Comparison of ENCODE assay signal across 11 mouse cellular contexts in the genomic region with DNA sequence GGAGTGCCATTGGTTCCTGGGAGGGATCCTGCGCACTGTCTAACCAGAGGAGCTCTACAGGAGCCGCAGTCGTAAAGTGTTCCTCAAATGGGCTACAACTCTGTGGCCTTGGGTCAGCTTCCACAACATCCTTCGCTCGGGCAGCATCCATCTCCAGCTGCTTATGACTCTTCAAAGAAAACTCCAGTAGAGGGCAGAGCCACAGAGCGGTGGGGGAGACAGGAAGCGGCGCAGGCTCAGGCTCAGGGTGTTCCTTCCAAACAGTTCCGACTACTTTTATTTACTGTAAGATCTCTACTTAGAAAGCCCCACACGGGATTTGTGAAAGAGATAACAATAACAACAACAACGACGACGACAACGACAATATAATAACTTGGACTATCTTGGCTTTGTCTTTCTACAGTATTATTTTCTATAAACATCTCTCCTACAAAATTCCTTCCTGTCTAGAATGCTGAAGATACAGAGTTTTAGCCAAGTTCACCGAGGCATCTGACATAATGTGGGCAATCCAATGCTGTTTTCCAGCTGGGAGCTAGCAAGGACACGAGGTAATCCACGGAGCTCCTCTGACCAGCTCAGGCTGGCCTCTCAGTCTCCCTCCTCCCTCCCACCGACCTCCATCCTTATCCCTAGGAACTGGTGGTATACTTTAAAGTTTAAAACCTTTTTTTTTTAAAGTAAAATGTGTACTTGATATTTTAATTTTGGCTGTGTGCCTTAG.
DNase-seq lines count a peak whose midpoint lies in the region; ATAC-seq and TF ChIP-seq lines count a peak whose summit lies in the region.
"Had no signal": no experiment of that assay in that cellular context is flagged by ENCODE, and none has a peak within 500 bp of the region (broad histone marks: within the 10 kb centered on the region; RNA-seq: fewer than 3 reads in every experiment).

No protein-coding gene starts in this region.

- no peak for ATAC-seq in forebrain, embryonic 11.5 days (replicated peaks; ENCODE audit: low FRiP score)
- no peak for ATAC-seq in forebrain, embryonic 12.5 days (ENCODE audit: low FRiP score)
- peak; percentile 54; the same call in 1 of the 2 replicates for ATAC-seq in kidney, postnatal 0 days (replicated peaks; ENCODE audit: low FRiP score, low read depth)

- H3K4me2 ChIP-seq in forebrain, embryonic 11.5 days (ENCODE audit: low read depth, low read length, severe bottlenecking): no peak overlapping the region
- no peak overlapping the region for H3K4me2 ChIP-seq in forebrain, embryonic 12.5 days
- H3K4me2 ChIP-seq in kidney, postnatal 0 days (ENCODE audit: low read length): no peak overlapping the region

- no peak overlapping the region for H3K9ac ChIP-seq in forebrain, embryonic 11.5 days (ENCODE audit: low read length)
- H3K9ac ChIP-seq in forebrain, embryonic 12.5 days: no peak overlapping the region
- H3K9ac ChIP-seq in kidney, postnatal 0 days (ENCODE audit: low read depth, low read length): no peak overlapping the region

- 66% methylated on average over 18 of the region's 18 CpGs for WGBS in forebrain, embryonic 11.5 days
- WGBS in forebrain, embryonic 12.5 days: 69% methylated on average over 18 of the region's 18 CpGs
- WGBS in kidney, postnatal 0 days: 43% methylated on average over 18 of the region's 18 CpGs

- H3K9me3 ChIP-seq in forebrain, embryonic 11.5 days (ENCODE audit: control insufficient read depth, low read length): no peaks in the 10 kb centered on the region
- H3K9me3 ChIP-seq in forebrain, embryonic 12.5 days: no peaks in the 10 kb centered on the region
- no peaks in the 10 kb centered on the region for H3K9me3 ChIP-seq in kidney, postnatal 0 days (replicated peaks; ENCODE audit: low read length)
- H3K9me3 ChIP-seq: hindbrain, embryonic 10.5 days; megakaryocyte, embryonic 14.5 days had no signal

- peak; percentile 45 for DNase-seq in forebrain, embryonic 11.5 days (ENCODE audit: low spot score)
- DNase-seq in thymus, postnatal 14 days: peak; percentile 17
- DNase-seq in thymus, postnatal 25 days: no peak
- peak; percentile 85 for DNase-seq in kidney, postnatal 0 days (ENCODE audit: low spot score)
- DNase-seq in testis, postnatal 14 days (ENCODE audit: low spot score): peak; percentile 27
- no peak for DNase-seq in right cerebral cortex, adult 2 months (ENCODE audit: low spot score in 2 of 2)
- DNase-seq in B cell, adult 2 months: no peak
- DNase-seq: cerebellum, postnatal 14 days had no signal

- TF ChIP-seq CTCF in kidney, postnatal 0 days (IDR thresholded peaks at IDR 0.05; ENCODE audit: low read depth): peak; percentile 60

- H3K4me3 ChIP-seq in forebrain, embryonic 11.5 days (ENCODE audit: low read depth, low read length): no peak overlapping the region
- no peak overlapping the region for H3K4me3 ChIP-seq in forebrain, embryonic 12.5 days (replicated peaks)
- no peak overlapping the region for H3K4me3 ChIP-seq in kidney, postnatal 0 days (replicated peaks; ENCODE audit: low read depth, low read length)
- H3K4me3 ChIP-seq: hindbrain, embryonic 10.5 days; megakaryocyte, embryonic 14.5 days had no signal

- no peaks in the 10 kb centered on the region for H3K27me3 ChIP-seq in forebrain, embryonic 11.5 days (ENCODE audit: control insufficient read depth, insufficient read depth, low read length)
- H3K27me3 ChIP-seq in forebrain, embryonic 12.5 days: no peaks in the 10 kb centered on the region
- H3K27me3 ChIP-seq in kidney, postnatal 0 days (ENCODE audit: insufficient read depth, low read length): no peaks in the 10 kb centered on the region

- no peaks in the 10 kb centered on the region for H3K4me1 ChIP-seq in forebrain, embryonic 11.5 days (replicated peaks; ENCODE audit: control insufficient read depth, insufficient read depth, low read length)
- H3K4me1 ChIP-seq in forebrain, embryonic 12.5 days: no peaks in the 10 kb centered on the region
- H3K4me1 ChIP-seq in kidney, postnatal 0 days (replicated peaks; ENCODE audit: insufficient read depth, low read length): no peaks in the 10 kb centered on the region

- H3K27ac ChIP-seq in forebrain, embryonic 11.5 days (ENCODE audit: low read depth, low read length): no peak overlapping the region
- no peak overlapping the region for H3K27ac ChIP-seq in forebrain, embryonic 12.5 days
- H3K27ac ChIP-seq in kidney, postnatal 0 days: peak overlapping the region; percentile 36; the same call in 1 of the 2 replicates
- H3K27ac ChIP-seq: hindbrain, embryonic 10.5 days had no signal

- H3K36me3 ChIP-seq in forebrain, embryonic 11.5 days (ENCODE audit: control insufficient read depth, insufficient read depth, low read length): no peaks in the 10 kb centered on the region
- no peaks in the 10 kb centered on the region for H3K36me3 ChIP-seq in forebrain, embryonic 12.5 days (replicated peaks)
- no peaks in the 10 kb centered on the region for H3K36me3 ChIP-seq in kidney, postnatal 0 days (ENCODE audit: insufficient read depth, low read length)
- H3K36me3 ChIP-seq: hindbrain, embryonic 10.5 days had no signal

Comparison
In these comparisons a context has a peak if more than half of its experiments do, and no peak if none do; other contexts are left out.
1. DNase-seq: peak in forebrain, embryonic 11.5 days (single experiment), thymus, postnatal 14 days (single experiment), kidney, postnatal 0 days (single experiment) and testis, postnatal 14 days (single experiment); none in thymus, postnatal 25 days (single experiment), right cerebral cortex, adult 2 months (0 of 2) and B cell, adult 2 months (0 of 2).